Mouse (Mus musculus): Measurements from ENCODE around the gene Cep83. TPM values are rescaled to one million over a fixed set of nuclear protein-coding genes. Genes with fewer than 3 reads are reported as not detected.
A peak's percentile ranks its signal among the peaks of the same experiment; 100 is the strongest.

Gene Cep83
- polyA plus RNA-seq, 1 experiment = 26.7 TPM

DNA sequence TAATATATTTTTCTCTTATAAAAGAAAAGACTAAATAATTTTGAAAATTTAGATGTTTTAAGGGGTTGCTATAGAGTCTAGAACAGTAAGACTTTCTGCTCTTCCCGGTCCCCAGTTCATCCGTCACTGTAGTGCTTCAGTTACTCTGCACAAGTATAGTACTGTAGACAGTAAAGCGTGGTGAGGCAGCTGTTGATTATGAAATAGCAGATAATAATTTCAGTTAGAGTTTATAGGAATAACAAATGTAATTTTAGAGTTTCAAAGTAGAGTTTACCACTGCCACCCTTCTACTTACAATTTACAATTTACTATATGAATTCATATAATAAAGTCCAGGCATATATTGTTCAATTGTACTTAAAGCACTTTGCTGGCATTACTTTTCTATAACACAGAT, 42.0 kb downstream of the Cep83 start:
- no peak overlapping the region for H3K4me3 ChIP-seq (replicated peaks; ENCODE audit: insufficient read depth, low read depth, low read length)

DNA sequence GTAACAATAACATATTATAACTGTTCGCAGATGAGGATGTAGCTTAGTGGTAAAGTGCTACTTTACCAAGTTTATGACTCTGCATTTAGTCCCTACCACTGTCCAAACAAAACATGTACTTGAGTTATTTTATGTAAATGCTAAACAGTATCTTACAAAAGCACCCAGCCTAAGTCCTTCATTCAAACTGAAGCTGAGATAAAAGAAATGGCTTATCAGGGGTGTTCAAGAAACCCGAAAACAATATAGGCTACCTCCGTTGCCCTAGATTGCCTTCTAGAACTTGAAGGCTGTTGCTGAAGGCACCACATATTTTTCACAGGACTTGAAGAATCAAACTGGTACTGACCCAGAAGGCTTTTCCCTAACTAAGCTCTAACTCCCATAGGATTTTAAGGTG, 46.4 kb downstream of the Cep83 start:
- WGBS = 95% methylated on average over 3 of the region's 3 CpGs
- no peak overlapping the region for H3K4me3 ChIP-seq (replicated peaks; ENCODE audit: insufficient read depth, low read depth, low read length)
- DNase-seq = no peak
- H3K4me1 ChIP-seq (ENCODE audit: control insufficient read depth, insufficient read depth, low read length) = no peaks in the 10 kb centered on the region
- no peaks in the 10 kb centered on the region for H3K27me3 ChIP-seq (ENCODE audit: control insufficient read depth, insufficient read depth, low read length)
- H3K27ac ChIP-seq (ENCODE audit: insufficient read depth, low read length) = no peak overlapping the region
- TF ChIP-seq POLR2A (IDR thresholded peaks at IDR 0.05; ENCODE audit: borderline replicate concordance, insufficient read depth, low read length) (no peak), CTCF (IDR thresholded peaks at IDR 0.05; ENCODE audit: borderline replicate concordance, insufficient read depth, low read depth, low read length) (no peak)

More for the DNA sequence above, 42.0 kb downstream of the Cep83 start:
- Histone ChIP-seq H3K4me1 (ENCODE audit: control insufficient read depth, insufficient read depth, low read length) (no peaks in the 10 kb centered on the region), H3K27ac (ENCODE audit: insufficient read depth, low read length) (no peak overlapping the region), H3K27me3 (ENCODE audit: control insufficient read depth, insufficient read depth, low read length) (no peaks in the 10 kb centered on the region)
- TF ChIP-seq CTCF (IDR thresholded peaks at IDR 0.05; ENCODE audit: borderline replicate concordance, insufficient read depth, low read depth, low read length) (no peak), POLR2A (IDR thresholded peaks at IDR 0.05; ENCODE audit: borderline replicate concordance, insufficient read depth, low read length) (no peak)
- WGBS = 94% methylated on average over 3 of the region's 3 CpGs
- DNase-seq = no peak

GRCm38 (mm10) chr10:94740221-94740620, 51.8 kb downstream of the Cep83 start:
- no peak for DNase-seq
- Histone ChIP-seq H3K4me3 (replicated peaks; ENCODE audit: insufficient read depth, low read depth, low read length) (no peak overlapping the region), H3K27ac (ENCODE audit: insufficient read depth, low read length) (no peak overlapping the region), H3K4me1 (ENCODE audit: control insufficient read depth, insufficient read depth, low read length) (no peaks in the 10 kb centered on the region), H3K27me3 (ENCODE audit: control insufficient read depth, insufficient read depth, low read length) (no peaks in the 10 kb centered on the region)
- TF ChIP-seq CTCF (IDR thresholded peaks at IDR 0.05; ENCODE audit: borderline replicate concordance, insufficient read depth, low read depth, low read length) (no peak), POLR2A (IDR thresholded peaks at IDR 0.05; ENCODE audit: borderline replicate concordance, insufficient read depth, low read length) (no peak)
- WGBS = 83% methylated on average over 2 of the region's 2 CpGs

DNA sequence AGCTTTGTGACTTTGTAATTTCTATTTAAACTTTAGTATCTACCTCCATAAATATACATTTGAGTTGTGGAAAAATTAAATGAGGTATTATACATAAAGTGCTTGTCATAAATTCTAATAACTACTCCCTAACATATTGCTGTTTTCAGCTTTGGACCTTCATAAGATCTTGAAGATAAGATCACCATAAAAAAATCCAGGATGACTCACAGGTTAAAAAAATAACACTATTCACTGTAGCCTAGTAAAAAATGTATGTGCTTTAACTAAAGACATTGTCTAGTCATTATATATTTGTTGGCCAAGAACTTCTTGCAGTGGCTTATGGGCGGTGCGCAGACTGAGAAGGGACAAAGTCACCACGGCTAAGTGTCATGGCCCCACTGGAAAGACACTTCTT, 53.0 kb downstream of the Cep83 start:
- no peak for DNase-seq
- Histone ChIP-seq H3K27me3 (ENCODE audit: control insufficient read depth, insufficient read depth, low read length) (no peaks in the 10 kb centered on the region), H3K4me1 (ENCODE audit: control insufficient read depth, insufficient read depth, low read length) (no peaks in the 10 kb centered on the region), H3K4me3 (replicated peaks; ENCODE audit: insufficient read depth, low read depth, low read length) (no peak overlapping the region), H3K27ac (ENCODE audit: insufficient read depth, low read length) (no peak overlapping the region)
- WGBS = over 99% methylated on average over 3 of the region's 3 CpGs
- no peak for TF ChIP-seq POLR2A (IDR thresholded peaks at IDR 0.05; ENCODE audit: borderline replicate concordance, insufficient read depth, low read length)
- TF ChIP-seq CTCF (IDR thresholded peaks at IDR 0.05; ENCODE audit: borderline replicate concordance, insufficient read depth, low read depth, low read length) = no peak

DNA sequence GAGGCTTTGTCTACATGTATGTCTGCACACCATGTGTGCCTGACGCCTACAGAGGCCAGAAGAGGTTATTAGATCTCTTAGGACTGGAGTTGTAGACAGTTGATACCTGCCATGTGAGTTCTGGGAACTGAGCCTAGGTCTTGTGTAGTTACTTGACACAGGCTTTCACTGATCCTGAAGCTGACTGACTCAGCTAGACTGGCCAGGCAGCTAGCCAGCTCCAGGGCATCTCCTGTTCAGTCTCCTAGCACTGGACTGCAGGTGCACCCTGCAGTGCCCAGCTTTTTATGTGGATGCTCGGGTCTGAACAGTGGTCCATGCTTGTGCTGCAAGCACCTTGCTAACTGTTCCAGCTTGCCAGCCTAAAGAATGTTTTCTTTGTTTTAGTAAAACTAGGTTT, 58.6 kb downstream of the Cep83 start:
- no peak overlapping the region for H3K4me3 ChIP-seq (replicated peaks; ENCODE audit: insufficient read depth, low read depth, low read length)
- peak; percentile 24 to 51 for DNase-seq
- H3K27me3 ChIP-seq (ENCODE audit: control insufficient read depth, insufficient read depth, low read length) = no peaks in the 10 kb centered on the region
- H3K27ac ChIP-seq (ENCODE audit: insufficient read depth, low read length) = no peak overlapping the region
- TF ChIP-seq CTCF (IDR thresholded peaks at IDR 0.05; ENCODE audit: borderline replicate concordance, insufficient read depth, low read depth, low read length) = no peak
- no peak for TF ChIP-seq POLR2A (IDR thresholded peaks at IDR 0.05; ENCODE audit: borderline replicate concordance, insufficient read depth, low read length)
- no peaks in the 10 kb centered on the region for H3K4me1 ChIP-seq (ENCODE audit: control insufficient read depth, insufficient read depth, low read length)
- 28% methylated on average over 2 of the region's 2 CpGs for WGBS

DNA sequence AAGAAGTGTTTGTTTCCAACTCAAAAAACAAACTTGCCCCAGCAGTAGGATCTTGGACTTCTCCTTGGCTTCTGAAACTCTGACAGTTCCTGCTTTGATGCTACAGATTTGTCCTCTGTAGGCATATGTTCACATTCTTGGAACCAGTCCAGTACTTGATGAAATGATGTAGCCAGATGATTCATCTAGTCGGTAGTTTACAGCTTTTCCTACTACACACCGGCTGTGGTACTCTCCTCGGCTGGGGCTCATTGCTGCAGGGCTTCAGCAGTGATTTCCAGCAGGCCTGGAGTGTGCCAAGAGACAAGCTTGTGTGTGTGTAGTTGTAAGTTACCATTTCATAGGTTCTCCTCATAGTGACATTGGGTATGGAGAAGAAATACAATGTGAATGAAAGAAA, 83.0 kb downstream of the Cep83 start:
- no peak overlapping the region for H3K4me3 ChIP-seq (replicated peaks; ENCODE audit: insufficient read depth, low read depth, low read length)
- H3K27ac ChIP-seq (ENCODE audit: insufficient read depth, low read length) = no peak overlapping the region
- TF ChIP-seq CTCF (IDR thresholded peaks at IDR 0.05; ENCODE audit: borderline replicate concordance, insufficient read depth, low read depth, low read length) (no peak), POLR2A (IDR thresholded peaks at IDR 0.05; ENCODE audit: borderline replicate concordance, insufficient read depth, low read length) (no peak)
- 18% methylated on average over 3 of the region's 3 CpGs for WGBS
- H3K27me3 ChIP-seq (ENCODE audit: control insufficient read depth, insufficient read depth, low read length) = no peaks in the 10 kb centered on the region
- DNase-seq = peak in 1 of 2 experiments; percentile 8
- no peaks in the 10 kb centered on the region for H3K4me1 ChIP-seq (ENCODE audit: control insufficient read depth, insufficient read depth, low read length)

DNA sequence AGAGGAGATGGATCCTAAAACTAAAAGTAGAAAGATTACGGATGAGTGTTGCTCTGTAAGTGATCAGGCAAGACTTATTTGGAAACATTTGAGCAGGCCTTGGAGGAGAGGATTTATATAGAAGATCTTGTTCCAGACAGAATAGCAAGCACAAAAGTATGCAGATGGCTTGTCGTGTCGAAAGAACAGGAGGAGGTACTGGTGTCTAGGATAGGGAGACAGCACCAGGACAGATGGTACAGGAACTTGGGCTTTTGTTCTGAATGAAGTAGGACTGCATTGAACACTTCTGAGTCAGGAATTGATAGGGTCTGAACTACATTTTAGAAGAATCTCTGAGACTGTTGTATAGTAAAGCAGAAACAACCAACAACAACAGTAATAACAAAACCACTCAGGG, 89.1 kb downstream of the Cep83 start:
- Histone ChIP-seq H3K27ac (ENCODE audit: insufficient read depth, low read length) (no peak overlapping the region), H3K27me3 (ENCODE audit: control insufficient read depth, insufficient read depth, low read length) (no peaks in the 10 kb centered on the region), H3K4me3 (replicated peaks; ENCODE audit: insufficient read depth, low read depth, low read length) (no peak overlapping the region), H3K4me1 (ENCODE audit: control insufficient read depth, insufficient read depth, low read length) (no peaks in the 10 kb centered on the region)
- 74% methylated on average over 3 of the region's 3 CpGs for WGBS
- no peak for DNase-seq
- TF ChIP-seq CTCF (IDR thresholded peaks at IDR 0.05; ENCODE audit: borderline replicate concordance, insufficient read depth, low read depth, low read length) (no peak), POLR2A (IDR thresholded peaks at IDR 0.05; ENCODE audit: borderline replicate concordance, insufficient read depth, low read length) (no peak)

DNA sequence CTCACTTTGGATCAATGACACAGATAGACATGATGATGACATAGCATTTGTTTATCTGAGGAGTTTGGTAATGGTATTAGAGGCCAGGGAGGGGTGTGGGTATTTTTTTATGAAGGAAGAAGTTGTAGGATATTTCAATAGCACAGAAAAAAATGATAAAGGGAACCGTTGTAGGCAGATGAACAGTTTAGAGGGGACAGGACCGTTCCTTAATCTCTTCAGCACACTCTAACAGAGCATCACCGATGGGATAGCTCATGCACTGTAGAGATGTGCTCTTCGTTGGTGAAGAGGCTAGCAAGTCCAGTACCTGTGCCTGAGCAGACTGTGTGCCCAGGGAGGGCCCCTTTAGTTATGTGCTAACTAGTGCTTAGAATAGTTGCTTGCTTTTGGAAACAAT, 90.9 kb downstream of the Cep83 start:
- DNase-seq = no peak
- no peak overlapping the region for H3K27ac ChIP-seq (ENCODE audit: insufficient read depth, low read length)
- no peaks in the 10 kb centered on the region for H3K27me3 ChIP-seq (ENCODE audit: control insufficient read depth, insufficient read depth, low read length)
- no peaks in the 10 kb centered on the region for H3K4me1 ChIP-seq (ENCODE audit: control insufficient read depth, insufficient read depth, low read length)
- 96% methylated on average over 4 of the region's 4 CpGs for WGBS
- H3K4me3 ChIP-seq (replicated peaks; ENCODE audit: insufficient read depth, low read depth, low read length) = no peak overlapping the region
- TF ChIP-seq CTCF (IDR thresholded peaks at IDR 0.05; ENCODE audit: borderline replicate concordance, insufficient read depth, low read depth, low read length) (no peak), POLR2A (IDR thresholded peaks at IDR 0.05; ENCODE audit: borderline replicate concordance, insufficient read depth, low read length) (no peak)
